Comparison of ENCODE assay signal across 9 mouse cellular contexts in genomic region chr12:83424086-83424719, GRCm38 (mm10).
DNase-seq lines count a peak whose midpoint lies in the region; ATAC-seq lines count a peak whose summit lies in the region.
"Had no signal": no experiment of that assay in that cellular context is flagged by ENCODE, and none has a peak within 500 bp of the region (broad histone marks: within the 10 kb centered on the region; RNA-seq: fewer than 3 reads in every experiment).

No protein-coding gene starts in this region.

- 59% methylated on average over 12 of the region's 12 CpGs for WGBS in heart, embryonic 12.5 days
- 50% methylated on average over 12 of the region's 12 CpGs for WGBS in liver, embryonic 16.5 days (ENCODE audit: insufficient replicate concordance)
- WGBS in kidney, embryonic 16.5 days: 71% methylated on average over 12 of the region's 12 CpGs

- no peak for DNase-seq in heart, postnatal 25 days (ENCODE audit: low spot score)
- peak; percentile 26 for DNase-seq in ZHBTc4 (ENCODE audit: low read depth, low spot score)
- DNase-seq in cerebellum, postnatal 10 days: peak; percentile 74 to 76
- no peak for DNase-seq in Muller cell, postnatal 12 days (ENCODE audit: inconsistent ontology term)
- no peak for DNase-seq in ovary, postnatal 14 days (ENCODE audit: low spot score)

- no peaks in the 10 kb centered on the region for H3K27me3 ChIP-seq in heart, embryonic 12.5 days (replicated peaks)
- no peaks in the 10 kb centered on the region for H3K27me3 ChIP-seq in liver, embryonic 16.5 days (ENCODE audit: control insufficient read depth, insufficient read depth, low read depth, low read length)
- no peaks in the 10 kb centered on the region for H3K27me3 ChIP-seq in kidney, embryonic 16.5 days (ENCODE audit: insufficient read depth, low read length)
- H3K27me3 ChIP-seq: hindbrain, embryonic 15.5 days had no signal

- H3K9ac ChIP-seq in heart, embryonic 12.5 days: peak overlapping the region; percentile 54; the same call in 1 of the 2 replicates
- H3K9ac ChIP-seq in liver, embryonic 16.5 days (ENCODE audit: low read depth, low read length): no peak overlapping the region; the same call in 1 of the 2 replicates
- no peak overlapping the region for H3K9ac ChIP-seq in kidney, embryonic 16.5 days (replicated peaks; ENCODE audit: low read length)
- H3K9ac ChIP-seq: hindbrain, embryonic 15.5 days had no signal

- peaks cover 64% of the 10 kb centered on the region for H3K4me1 ChIP-seq in heart, embryonic 12.5 days (replicated peaks)
- peaks cover 44% of the 10 kb centered on the region for H3K4me1 ChIP-seq in liver, embryonic 16.5 days (ENCODE audit: control insufficient read depth, low read depth, low read length)
- peaks cover 17% of the 10 kb centered on the region for H3K4me1 ChIP-seq in kidney, embryonic 16.5 days (ENCODE audit: insufficient read depth, low read length)

- peak overlapping the region; percentile 88 for H3K27ac ChIP-seq in heart, embryonic 12.5 days (ENCODE audit: poor library complexity, severe bottlenecking)
- H3K27ac ChIP-seq in liver, embryonic 16.5 days (ENCODE audit: low read length): peak overlapping the region; percentile 65
- no peak overlapping the region for H3K27ac ChIP-seq in kidney, embryonic 16.5 days (ENCODE audit: low read length)
- H3K27ac ChIP-seq: hindbrain, embryonic 15.5 days had no signal

- intact Hi-C loops in heart, postnatal 25 days (cut with DNase I): no loop called here

- no peak overlapping the region for H3K4me3 ChIP-seq in heart, embryonic 12.5 days
- H3K4me3 ChIP-seq in liver, embryonic 16.5 days (ENCODE audit: low read depth, low read length): peak overlapping the region; percentile 31
- H3K4me3 ChIP-seq in kidney, embryonic 16.5 days (ENCODE audit: low read length): no peak overlapping the region
- H3K4me3 ChIP-seq: hindbrain, embryonic 15.5 days had no signal

- no peak for ATAC-seq in heart, embryonic 12.5 days (ENCODE audit: insufficient number of reproducible peaks, low FRiP score)
- peak; percentile 47 for ATAC-seq in liver, embryonic 16.5 days (ENCODE audit: low read depth)
- no peak for ATAC-seq in kidney, embryonic 16.5 days (ENCODE audit: low FRiP score, low TSS enrichment)

- H3K36me3 ChIP-seq in heart, embryonic 12.5 days: peaks cover 3% of the 10 kb centered on the region
- H3K36me3 ChIP-seq in liver, embryonic 16.5 days (ENCODE audit: control insufficient read depth, insufficient read depth): no peaks in the 10 kb centered on the region
- peaks cover 3% of the 10 kb centered on the region; the same call in 1 of the 2 replicates for H3K36me3 ChIP-seq in kidney, embryonic 16.5 days (ENCODE audit: insufficient read depth, low read length)
- H3K36me3 ChIP-seq: hindbrain, embryonic 15.5 days had no signal

- peak overlapping the region; percentile 50 for H3K4me2 ChIP-seq in heart, embryonic 12.5 days
- H3K4me2 ChIP-seq in liver, embryonic 16.5 days (ENCODE audit: low read depth, low read length): peak overlapping the region; percentile 47
- H3K4me2 ChIP-seq in kidney, embryonic 16.5 days (replicated peaks; ENCODE audit: low read depth, low read length): no peak overlapping the region
- H3K4me2 ChIP-seq: hindbrain, embryonic 15.5 days had no signal

- H3K9me3 ChIP-seq in heart, embryonic 12.5 days (replicated peaks): peaks cover 3% of the 10 kb centered on the region; the same call in 1 of the 2 replicates
- H3K9me3 ChIP-seq in liver, embryonic 16.5 days (replicated peaks; ENCODE audit: control insufficient read depth, low read length): no peaks in the 10 kb centered on the region; the same call in 1 of the 2 replicates
- peaks cover 4% of the 10 kb centered on the region for H3K9me3 ChIP-seq in kidney, embryonic 16.5 days (ENCODE audit: low read length)
- H3K9me3 ChIP-seq: hindbrain, embryonic 15.5 days had no signal

Comparison
In these comparisons a context has a peak if more than half of its experiments do, and no peak if none do; other contexts are left out.
1. DNase-seq: peak in ZHBTc4 (single experiment) and cerebellum, postnatal 10 days (2 of 2); none in heart, postnatal 25 days (single experiment), Muller cell, postnatal 12 days (single experiment) and ovary, postnatal 14 days (single experiment).